Mouse (Mus musculus) right cerebral cortex, postnatal 36 days (tissue): ENCODE measurements at regions not wholly inside any gene's neighbourhood (a gene's known extent, or its start where the extent isn't known, plus 50 kb on each side); places are given as distances from the start of the nearest gene placed in this dataset.
A peak's percentile ranks its signal among the peaks of the same experiment; 100 is the strongest.

Experiments used
- DNase-seq, 2 experiments: peaks; one replicate each; pipeline ENCODE4 v3.0.0; 2022; ENCODE audit warnings: low spot score in 2 of 2, mixed read lengths in 1 of 2

DNA sequence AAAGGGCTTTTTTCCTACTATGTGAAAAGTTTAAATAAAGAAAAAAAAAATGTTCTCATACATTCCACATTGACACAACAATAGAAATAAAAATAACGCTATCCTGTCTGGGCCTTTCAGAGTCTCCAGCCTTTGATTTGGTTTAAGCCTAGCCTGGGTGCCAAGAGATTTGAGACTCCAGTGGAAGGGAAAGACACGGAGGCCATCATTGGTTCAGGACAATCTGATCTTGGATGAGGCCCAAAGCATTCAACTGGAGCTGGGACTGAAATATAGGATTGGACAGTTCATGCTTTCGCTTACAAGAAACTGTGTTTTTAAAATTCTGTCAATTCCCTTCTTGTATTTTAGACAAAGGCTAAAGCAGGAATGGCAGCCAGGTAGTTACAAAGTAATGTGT lies 294.7 kb upstream of the Cited2 start:
- no peak for DNase-seq

DNA sequence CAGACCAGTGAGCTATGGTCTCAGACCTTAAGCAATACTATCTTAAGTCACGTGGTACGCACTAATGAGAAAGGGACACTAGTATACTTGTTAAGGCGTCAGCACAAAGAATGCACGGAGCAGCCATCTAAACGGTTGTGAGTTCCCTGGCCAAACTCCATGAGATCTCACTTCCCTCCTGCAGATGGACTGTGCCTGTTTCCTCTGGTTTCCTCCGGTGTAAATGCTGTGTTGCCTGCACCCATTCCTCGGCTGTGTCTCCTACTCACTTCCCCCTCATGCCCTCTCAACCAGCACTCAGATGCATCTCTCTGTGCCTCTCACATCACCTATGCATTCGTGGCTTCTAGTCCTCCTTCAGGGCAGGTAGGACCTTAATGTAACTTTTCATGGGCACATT lies 291.9 kb upstream of the Cited2 start:
- DNase-seq = no peak

DNA sequence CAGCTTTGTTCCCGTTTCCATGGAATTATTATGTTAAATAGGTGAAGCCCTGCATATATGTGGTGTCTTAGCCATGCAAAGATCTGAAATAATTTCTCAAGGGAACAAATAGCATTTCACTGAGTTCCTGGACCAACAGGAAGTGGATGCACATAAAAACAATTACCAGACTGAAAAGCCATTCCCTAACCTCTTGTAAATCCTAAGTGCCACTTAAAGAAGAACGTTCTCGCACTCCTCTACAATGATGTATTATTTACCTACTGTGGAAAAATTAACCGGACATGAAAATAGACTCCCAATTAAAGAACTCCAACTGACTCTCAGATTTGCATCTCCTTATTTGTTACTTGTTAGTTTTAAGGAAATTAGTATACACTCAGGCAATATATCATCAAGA lies 288.9 kb upstream of the Cited2 start:
- no peak for DNase-seq

DNA sequence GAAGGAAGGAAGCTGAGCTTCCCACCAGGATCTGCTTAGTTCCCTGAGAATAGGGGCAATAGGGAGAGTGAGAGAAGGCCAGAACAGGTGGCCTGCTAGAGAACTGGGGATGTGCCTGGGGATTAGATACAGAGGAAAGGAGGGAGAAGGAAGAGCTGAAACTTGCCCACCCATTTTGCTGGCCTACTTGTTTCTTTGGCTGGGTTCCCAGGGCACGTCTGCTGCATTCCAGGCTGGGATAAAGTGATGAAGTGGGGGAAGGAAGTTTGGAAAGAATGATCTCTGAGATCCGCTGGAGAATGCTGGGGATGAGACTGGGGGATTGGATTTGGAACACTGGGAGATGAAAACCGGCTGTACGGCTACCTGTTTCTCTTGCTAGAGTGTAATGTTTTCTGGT lies 272.8 kb upstream of the Cited2 start:
- no peak for DNase-seq

DNA sequence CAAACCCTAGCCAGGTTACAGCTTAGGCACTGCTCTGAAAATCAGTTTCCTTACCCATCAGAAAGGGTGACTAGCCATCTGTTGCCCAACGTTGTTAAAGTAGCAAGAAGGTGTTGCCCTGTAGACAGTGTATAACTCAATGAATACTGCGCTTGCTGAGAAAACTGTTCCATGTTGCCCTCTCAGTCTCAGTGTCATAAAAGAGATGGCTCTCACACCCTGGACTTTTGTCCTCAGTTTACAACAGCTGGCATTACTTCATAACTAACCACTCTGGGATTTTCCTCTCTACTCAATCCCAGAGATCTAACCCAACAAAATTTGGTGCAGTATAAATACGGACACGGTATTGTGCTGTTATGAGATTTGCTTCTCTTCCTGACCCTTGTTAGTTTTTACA lies 252.1 kb upstream of the Cited2 start:
- no peak for DNase-seq

- DNase-seq = no peak
Observed at GRCm38 (mm10) chr10:17472536-17472935, 250.5 kb upstream of the Cited2 start.

GRCm38 (mm10) chr10:17475976-17476375 lies 247.0 kb upstream of the Cited2 start:
- no peak for DNase-seq

- DNase-seq = no peak
Observed at GRCm38 (mm10) chr10:17476720-17477119, 246.3 kb upstream of the Cited2 start.

DNA sequence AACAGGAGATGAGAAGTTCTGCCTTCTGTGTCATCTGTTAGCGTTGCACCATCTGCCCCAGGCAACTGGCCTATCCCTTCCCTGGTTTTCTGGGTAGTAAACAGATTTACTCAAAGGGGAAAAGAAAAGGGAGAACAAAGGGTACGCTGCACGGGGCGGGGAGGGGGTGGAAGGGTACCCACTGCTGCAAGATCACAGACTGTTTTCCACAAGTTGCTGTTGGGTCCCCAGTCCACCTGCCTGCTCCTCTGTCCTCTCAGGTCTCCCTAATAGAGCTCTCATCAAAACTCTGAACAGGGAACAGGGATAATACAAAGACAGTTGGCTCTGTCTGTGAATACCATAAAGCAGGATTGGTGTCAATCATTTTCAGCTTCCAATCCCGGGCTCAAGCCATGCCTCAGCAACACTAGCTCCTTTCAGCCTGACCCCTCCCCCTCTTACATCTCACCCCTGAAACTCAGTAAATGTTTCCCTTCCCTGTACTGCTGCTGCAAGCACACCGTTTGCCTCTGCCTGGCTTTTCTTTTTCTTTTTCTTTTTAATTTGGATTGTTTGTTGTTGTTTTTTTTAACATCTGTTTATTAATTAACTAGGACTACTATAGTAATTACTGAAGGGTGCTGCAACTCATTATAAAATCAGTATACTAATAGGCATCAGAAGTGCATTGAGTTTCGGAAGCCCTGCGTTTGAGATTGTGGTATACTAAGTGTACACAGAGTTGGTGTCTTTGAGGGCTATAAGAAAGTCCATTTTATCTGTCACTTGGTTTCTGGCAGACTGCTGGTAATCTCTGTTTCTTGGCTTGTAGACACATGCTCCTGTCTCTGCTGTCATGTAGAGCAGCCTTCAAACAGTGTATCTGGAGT lies 244.0 kb upstream of the Cited2 start:
- no peak for DNase-seq

GRCm38 (mm10) chr10:17482751-17483150 lies 240.3 kb upstream of the Cited2 start:
- DNase-seq = no peak

GRCm38 (mm10) chr10:17485049-17485449 lies 238.0 kb upstream of the Cited2 start:
- DNase-seq = peak in 1 of 2 experiments; percentile 4

GRCm38 (mm10) chr10:17485515-17485914 lies 237.5 kb upstream of the Cited2 start:
- DNase-seq = no peak

- DNase-seq = no peak
Observed at GRCm38 (mm10) chr10:17486011-17486410, 237.0 kb upstream of the Cited2 start.

DNA sequence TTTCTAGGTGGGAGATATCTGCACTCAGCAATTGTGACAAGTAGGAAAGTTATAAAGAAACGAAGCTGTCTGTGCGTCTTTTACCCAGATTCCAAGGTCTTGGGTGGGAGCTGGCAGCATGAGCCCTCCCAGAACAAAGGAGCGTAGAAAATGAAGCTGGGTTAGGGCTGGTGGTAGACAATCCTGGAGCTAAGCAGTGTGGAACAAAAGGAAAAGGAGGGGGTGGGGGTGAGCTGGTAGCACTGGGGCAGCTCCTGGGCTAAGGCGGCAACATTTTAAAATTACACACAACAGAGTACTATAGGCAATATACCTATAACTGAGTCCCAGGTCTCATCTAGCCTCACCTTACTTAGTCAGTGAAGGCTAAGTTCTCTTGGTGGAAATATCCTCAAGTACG lies 235.6 kb upstream of the Cited2 start:
- DNase-seq = no peak

DNA sequence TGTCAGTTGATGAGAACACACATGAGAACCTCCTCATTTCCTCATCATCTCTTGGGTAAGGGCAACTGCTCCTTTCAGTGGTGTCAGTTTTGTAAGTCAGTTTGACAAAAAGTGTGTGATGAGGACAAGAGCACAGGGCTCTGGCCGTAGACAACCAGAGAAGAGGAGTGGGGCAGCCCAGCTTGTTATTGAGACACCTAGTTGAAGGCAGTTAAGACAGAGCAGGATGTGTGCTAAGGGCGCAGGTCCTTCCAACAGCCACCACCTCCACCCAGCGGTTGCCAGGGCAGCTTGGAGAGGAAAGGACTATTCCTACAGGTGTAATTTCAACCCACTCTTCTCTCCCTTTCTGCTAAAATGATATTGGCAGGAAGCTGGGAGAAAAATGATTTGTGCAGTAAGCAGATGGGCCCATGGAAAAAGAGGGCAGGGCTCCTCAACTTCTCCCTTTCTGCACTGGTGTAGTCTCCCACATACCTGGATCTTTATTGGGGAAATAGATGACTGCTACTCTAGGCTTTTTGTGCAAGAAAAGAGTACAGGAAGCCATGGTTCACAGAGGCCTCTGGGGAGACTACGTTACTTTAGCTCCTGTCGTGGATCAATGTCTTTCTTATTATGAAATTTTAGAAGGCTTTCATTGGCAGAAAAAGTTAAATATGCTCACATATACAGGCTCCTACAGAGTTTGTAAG lies 231.3 kb upstream of the Cited2 start:
- DNase-seq = no peak

- no peak for DNase-seq
Observed at GRCm38 (mm10) chr10:17493137-17493536, 229.9 kb upstream of the Cited2 start.

- DNase-seq = no peak
Observed at GRCm38 (mm10) chr10:17496831-17497230, 226.2 kb upstream of the Cited2 start.

DNA sequence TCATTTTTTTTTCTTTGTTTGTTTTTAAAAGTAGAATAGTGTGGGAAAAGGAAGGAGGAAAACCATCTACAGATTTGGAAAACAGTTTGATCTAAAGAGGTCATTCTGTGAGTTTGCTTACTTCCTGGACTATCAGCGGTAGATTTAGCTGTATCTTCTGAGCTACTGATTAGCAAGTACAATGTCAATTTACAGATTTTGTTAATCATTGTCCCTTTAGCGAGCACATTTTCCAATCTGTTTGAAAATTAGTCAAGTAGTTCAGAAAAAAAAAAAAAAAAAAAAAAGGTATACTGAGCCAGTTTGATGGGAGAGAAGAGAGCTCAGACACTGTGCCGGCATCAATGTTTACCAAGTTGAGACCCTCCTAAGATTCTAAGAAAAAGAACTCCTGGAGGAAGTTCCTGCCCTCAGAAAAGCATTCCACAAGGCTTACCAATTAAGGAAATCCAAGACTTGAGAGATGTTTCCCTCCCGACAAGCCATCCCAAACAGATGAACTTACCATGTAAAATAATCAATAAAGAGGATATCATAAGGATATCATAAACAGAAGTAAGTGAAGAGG lies 212.3 kb upstream of the Cited2 start:
- no peak for DNase-seq

DNA sequence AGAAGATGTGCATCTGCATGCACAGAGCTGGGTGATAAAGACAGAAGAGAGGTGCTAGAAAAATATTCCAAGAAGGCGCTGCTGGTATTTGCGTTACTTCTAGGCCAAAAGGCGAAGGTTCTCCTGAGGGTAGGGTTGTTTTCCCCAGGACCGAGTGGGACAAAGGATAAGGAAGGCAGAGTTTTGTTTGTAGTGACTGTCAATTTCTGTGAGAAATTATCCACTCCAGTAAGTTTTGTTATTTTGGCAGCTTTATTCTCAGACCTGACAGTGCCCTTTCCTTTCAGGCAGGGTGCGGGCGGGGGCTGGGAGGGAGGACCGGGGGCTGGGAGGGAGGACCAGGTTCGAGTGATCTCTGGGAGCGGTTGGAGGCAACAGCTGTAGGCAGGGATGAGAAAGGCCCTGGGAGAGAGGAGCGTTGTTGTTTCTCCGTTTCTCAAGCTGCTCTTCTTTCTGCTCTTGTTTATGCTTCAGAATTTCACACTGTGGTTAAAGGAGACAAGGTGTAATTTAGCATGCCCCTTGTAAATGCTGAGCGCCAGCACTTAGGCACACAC lies 211.2 kb upstream of the Cited2 start:
- no peak for DNase-seq

- no peak for DNase-seq
Observed at GRCm38 (mm10) chr10:17512487-17512886, 210.5 kb upstream of the Cited2 start.

- DNase-seq = no peak
Observed at GRCm38 (mm10) chr10:17513756-17514155, 209.3 kb upstream of the Cited2 start.

DNA sequence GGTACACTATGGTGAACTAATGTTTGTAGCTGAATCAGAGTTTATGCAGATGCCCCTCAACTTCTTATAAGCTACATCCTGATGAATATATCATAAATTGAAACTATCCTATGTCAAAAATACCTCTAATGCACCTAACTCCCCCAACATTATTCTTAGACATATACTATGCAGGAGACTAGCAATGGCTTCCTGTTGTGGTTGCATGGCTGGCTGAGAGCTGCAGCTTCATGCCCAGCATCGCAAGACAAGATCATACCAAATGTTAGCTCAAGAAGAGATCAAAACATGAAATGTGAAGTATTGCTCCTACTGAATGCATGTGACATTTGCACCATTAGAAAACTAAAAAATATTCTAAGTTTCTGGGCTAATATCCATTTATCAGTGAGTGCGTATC lies 206.9 kb upstream of the Cited2 start:
- no peak for DNase-seq
